Mouse (Mus musculus): ENCODE measurements at regions not wholly inside any gene's neighbourhood (a gene's known extent, or its start where the extent isn't known, plus 50 kb on each side); places are given as distances from the start of the nearest gene placed in this dataset.

- TF ChIP-seq CTCF (conservative IDR thresholded peaks at IDR 0.05; ENCODE audit: low read length) (no peak), NANOG (IDR thresholded peaks at IDR 0.05; ENCODE audit: borderline replicate concordance, low read length) (no peak)
These were observed 811.0 kb upstream of the Tbl1xr1 start for GRCm38 (mm10) chr3:21265491-21265890.

All from E14TG2a.4 (cell line).